Comparison of ENCODE assay signal across 8 mouse cellular contexts in the genomic region with DNA sequence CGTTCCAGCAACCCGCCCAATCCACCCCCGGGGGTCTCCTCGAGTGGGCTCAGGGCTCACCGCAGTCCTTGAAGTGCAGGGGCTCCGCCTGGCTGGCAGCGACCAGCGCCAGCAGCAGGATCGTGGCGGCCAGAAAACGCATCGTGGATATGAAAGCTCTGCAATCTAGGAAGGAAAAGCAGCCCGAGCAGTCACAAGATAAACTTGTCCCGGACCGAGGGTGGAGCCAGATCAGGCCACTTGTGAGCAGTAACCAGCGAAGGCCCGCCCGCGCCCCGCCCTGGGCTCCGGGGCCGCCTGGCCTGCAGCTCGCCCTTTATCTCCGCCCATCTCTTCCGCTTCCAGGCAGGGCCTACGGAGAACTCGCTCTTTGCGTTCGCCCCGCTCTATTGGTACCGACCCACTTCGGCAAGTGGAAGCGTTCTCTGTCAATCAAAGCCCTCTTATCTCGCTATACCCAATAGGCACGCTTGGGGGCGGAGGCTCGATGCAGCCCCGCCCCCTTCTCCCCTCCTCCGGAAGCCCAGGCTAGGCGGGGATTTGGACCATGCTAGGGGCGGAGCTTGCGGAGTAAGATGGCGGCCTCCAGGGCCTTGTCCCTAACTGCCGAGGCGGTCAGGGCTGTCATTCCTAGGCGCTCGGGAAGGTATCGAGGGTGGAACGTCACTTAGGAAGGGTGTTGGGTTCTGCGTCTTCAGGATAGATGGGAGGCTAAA. TPM values are rescaled to one million over a fixed set of nuclear protein-coding genes. Genes with fewer than 3 reads are reported as not detected.
DNase-seq lines count a peak whose midpoint lies in the region; ATAC-seq and TF ChIP-seq lines count a peak whose summit lies in the region.

A gene (minus strand): TSS at position 427 of the 716 bp plus-strand sequence.
A gene (plus strand): TSS at position 526 of the 716 bp plus-strand sequence.

- H3K4me1 ChIP-seq in ES-E14 (ENCODE audit: control insufficient read depth in 2 of 2, insufficient read depth in 2 of 2, low read length in 2 of 2, poor library complexity in 1 of 2), result peaks cover 2 to 7% of the 10 kb centered on the region in 2 experiments; a peak in 2 of 4 replicates
- H3K4me1 ChIP-seq in forebrain, embryonic 15.5 days, result peaks cover 35% of the 10 kb centered on the region
- H3K4me1 ChIP-seq in lung, adult 2 months (ENCODE audit: control insufficient read depth, insufficient read depth, low read length), result peaks cover 9% of the 10 kb centered on the region

- in situ Hi-C loops in ES-E14 (cut with MboI; ENCODE audit: low sequenced_read_pairs in 2 of 2, unreplicated experiment in 2 of 2), result no loop called here

- peak within 1 kb of the TSS; percentile 86 for H3K27ac ChIP-seq in ES-E14 (ENCODE audit: insufficient read depth, low read depth, low read length, poor library complexity, severe bottlenecking)
- H3K27ac ChIP-seq in forebrain, embryonic 15.5 days (replicated peaks), result peak within 1 kb of the TSS; percentile 87

- intact Hi-C loops in heart, postnatal 25 days (cut with DNase I), result no loop called here

- H3K4me2 ChIP-seq in forebrain, embryonic 15.5 days (replicated peaks), result peak within 1 kb of the TSS; percentile 85

- peak within 1 kb of the TSS; percentile 96 for H3K9ac ChIP-seq in ES-E14 (ENCODE audit: insufficient read depth, low read depth, low read length, poor library complexity, severe bottlenecking)
- peak within 1 kb of the TSS; percentile 76 for H3K9ac ChIP-seq in forebrain, embryonic 15.5 days (replicated peaks)

- under 1% methylated on average over 50 of the region's 50 CpGs for WGBS in forebrain, embryonic 15.5 days
- WGBS in lung, adult 2 months, result under 1% methylated on average over 50 of the region's 50 CpGs

- peak; percentile 97 for DNase-seq in ES-E14 (ENCODE audit: low read depth, low spot score)
- peak; percentile 99 for DNase-seq in cerebellum, adult 11-12 months
- DNase-seq in heart, postnatal 25 days (ENCODE audit: low spot score), result peak; percentile 99
- DNase-seq in layer of hippocampus, adult 18-20 months (ENCODE audit: low spot score in 2 of 2), result peak; percentile 97 to 98
- peak; percentile 93 for DNase-seq in lung, adult 2 months
- peak; percentile 98 to 99 for DNase-seq in thymus, adult 18-20 months

- no peak for TF ChIP-seq CTCF in lung, adult 2 months (IDR thresholded peaks at IDR 0.05; ENCODE audit: insufficient read depth, low read length)

- TF ChIP-seq POLR2A in lung, adult 2 months (IDR thresholded peaks at IDR 0.05; ENCODE audit: borderline replicate concordance, extremely low read depth, low read depth, low read length), result peak; percentile 94

- peak; percentile 99 for ATAC-seq in forebrain, embryonic 15.5 days (replicated peaks)
- peak; percentile 97 for ATAC-seq in neutrophil, adult 5-6 weeks (ENCODE audit: extremely low read depth, insufficient number of reproducible peaks, low FRiP score, poor library complexity, severe bottlenecking)

- H3K9me3 ChIP-seq in ES-E14 (ENCODE audit: control insufficient read depth, insufficient read depth, low read depth, low read length), result no peaks in the 10 kb centered on the region
- H3K9me3 ChIP-seq in forebrain, embryonic 15.5 days, result no peaks in the 10 kb centered on the region

- no peaks in the 10 kb centered on the region for H3K27me3 ChIP-seq in forebrain, embryonic 15.5 days

- H3K4me3 ChIP-seq in ES-E14 (ENCODE audit: insufficient read depth in 1 of 2, low read depth in 1 of 2, low read length in 2 of 2, poor library complexity in 1 of 2, severe bottlenecking in 1 of 2), result peak within 1 kb of the TSS; percentile 96 to 100
- peak within 1 kb of the TSS; percentile 63 for H3K4me3 ChIP-seq in forebrain, embryonic 15.5 days
- H3K4me3 ChIP-seq in lung, adult 2 months (replicated peaks; ENCODE audit: extremely low read depth, low read depth, low read length), result peak within 1 kb of the TSS; percentile 92

- peaks cover 3% of the 10 kb centered on the region for H3K36me3 ChIP-seq in ES-E14 (ENCODE audit: control insufficient read depth, insufficient read depth, low read length, poor library complexity, severe bottlenecking)
- peaks cover 5% of the 10 kb centered on the region; the same call in 1 of the 2 replicates for H3K36me3 ChIP-seq in forebrain, embryonic 15.5 days

TF ChIP-seq in ES-E14, 5 proteins besides CTCF, POLR2A, EP300 and RAD21:
- TF ChIP-seq MAFK (IDR thresholded peaks at IDR 0.05; ENCODE audit: insufficient read depth, low read depth, low read length), result no peak
- TF ChIP-seq HCFC1 (IDR thresholded peaks at IDR 0.05; ENCODE audit: borderline replicate concordance, insufficient read depth, low read length), result 0 out of 2 replicates have a peak, but pooled peaks have one; percentile 40
- peak; percentile 87 for TF ChIP-seq CHD2 (IDR thresholded peaks at IDR 0.05; ENCODE audit: low read depth, low read length)
- TF ChIP-seq ZC3H11A (IDR thresholded peaks at IDR 0.05; ENCODE audit: borderline replicate concordance, low read depth, low read length), result no peak
- TF ChIP-seq ZNF384 (IDR thresholded peaks at IDR 0.05; ENCODE audit: low read depth, low read length), result no peak

RNA-seq across cellular contexts. Expression of the first gene that starts in this region (rescaled TPM):
- total RNA-seq in ES-E14 (2012; rRNA removed), result 84.5 and 106 TPM in 2 replicates
- polyA plus RNA-seq in forebrain, embryonic 15.5 days (2015; fragmentation: Nextera tagmentation; extraction: Ambion mirVana), result 80.7 and 87.5 TPM in 2 replicates
- total RNA-seq in heart, postnatal 25 days (2021), result 10 to 100 TPM; 25.7 to 30.4 TPM
- 10 to 100 TPM; 27.2 to 28.9 TPM for total RNA-seq in layer of hippocampus, adult 18-20 months (2021)
- 572 and 1,005 TPM in 2 replicates for polyA plus RNA-seq in lung, adult 2 months (2012; rRNA removed)
- total RNA-seq in neutrophil, adult 5-6 weeks (2017), result 49.1 and 54.0 TPM in 2 replicates

RNA-seq across cellular contexts. Expression of the second gene that starts in this region (rescaled TPM):
- total RNA-seq in ES-E14 (2012; rRNA removed), result 35.4 and 36.5 TPM in 2 replicates
- polyA plus RNA-seq in forebrain, embryonic 15.5 days (2015; fragmentation: Nextera tagmentation; extraction: Ambion mirVana), result 125 and 144 TPM in 2 replicates
- total RNA-seq in heart, postnatal 25 days (2021), result 10 to 100 TPM; 80.0 to 84.7 TPM
- total RNA-seq in layer of hippocampus, adult 18-20 months (2021), result 10 to 100 TPM; 59.3 to 60.2 TPM
- polyA plus RNA-seq in lung, adult 2 months (2012; rRNA removed), result 28.0 and 34.2 TPM in 2 replicates
- 29.6 and 39.9 TPM in 2 replicates for total RNA-seq in neutrophil, adult 5-6 weeks (2017)

Comparison
In these comparisons a context has a peak if more than half of its experiments do, and no peak if none do; other contexts are left out.
1. Peak in every context shown above with its lines: DNase-seq, ATAC-seq, H3K4me3 ChIP-seq and H3K27ac ChIP-seq.